Mouse (Mus musculus) cerebellum, adult (tissue): ENCODE measurements around the gene Nphp4.

Source experiments
- ATAC-seq: cut with Nextera tagmentation; 2 replicates; pipeline ENCODE4 v1.9.2; 2017; ENCODE audit warnings: mild to moderate bottlenecking, moderate library complexity, mixed read lengths; ENCODE audit not compliant: insufficient number of reproducible peaks, low FRiP score, low TSS enrichment

Nphp4 gene

GRCm38 (mm10) chr4:152476427-152477023 lies at the start of gene Nphp4:
Nphp4 (plus strand) TSS chr4:152476706.
- ATAC-seq: no peak

- no peak for ATAC-seq
Observed at GRCm38 (mm10) chr4:152428259-152428658, 48.2 kb upstream of the Nphp4 start.

GRCm38 (mm10) chr4:152432308-152432707 lies 44.2 kb upstream of the Nphp4 start:
- no peak for ATAC-seq

GRCm38 (mm10) chr4:152434836-152435235 lies 41.7 kb upstream of the Nphp4 start:
- ATAC-seq: peak; percentile 75

GRCm38 (mm10) chr4:152435255-152435654 lies 41.3 kb upstream of the Nphp4 start:
- peak; percentile 47; the same call in 1 of the 2 replicates for ATAC-seq

GRCm38 (mm10) chr4:152440882-152441281 lies 35.6 kb upstream of the Nphp4 start:
- ATAC-seq: no peak

GRCm38 (mm10) chr4:152441536-152441935 lies 35.0 kb upstream of the Nphp4 start:
- no peak for ATAC-seq

- ATAC-seq: no peak
Observed at GRCm38 (mm10) chr4:152446178-152446577, 30.3 kb upstream of the Nphp4 start.

- no peak for ATAC-seq
Observed at GRCm38 (mm10) chr4:152447731-152448665, 28.5 kb upstream of the Nphp4 start.

- no peak for ATAC-seq
Observed at GRCm38 (mm10) chr4:152448666-152449018, 27.9 kb upstream of the Nphp4 start.

- no peak for ATAC-seq
Observed at GRCm38 (mm10) chr4:152451371-152451770, 25.1 kb upstream of the Nphp4 start.

- 0 out of 2 replicates have a peak, but pooled peaks have one; percentile 18 for ATAC-seq
Observed at GRCm38 (mm10) chr4:152453079-152453478, 23.4 kb upstream of the Nphp4 start.

GRCm38 (mm10) chr4:152454153-152454552 lies 22.4 kb upstream of the Nphp4 start:
- no peak for ATAC-seq

- ATAC-seq: no peak
Observed at GRCm38 (mm10) chr4:152456609-152457008, 19.9 kb upstream of the Nphp4 start.

GRCm38 (mm10) chr4:152457673-152458072 lies 18.8 kb upstream of the Nphp4 start:
- ATAC-seq: no peak

GRCm38 (mm10) chr4:152462516-152462915 lies 14.0 kb upstream of the Nphp4 start:
- ATAC-seq: no peak

GRCm38 (mm10) chr4:152463147-152463546 lies 13.4 kb upstream of the Nphp4 start:
- ATAC-seq: no peak

GRCm38 (mm10) chr4:152465116-152465515 lies 11.4 kb upstream of the Nphp4 start:
- ATAC-seq: no peak

- no peak for ATAC-seq
Observed at GRCm38 (mm10) chr4:152466601-152467000, 9.9 kb upstream of the Nphp4 start.

GRCm38 (mm10) chr4:152467951-152468350 lies 8.6 kb upstream of the Nphp4 start:
- ATAC-seq: no peak

- no peak for ATAC-seq
Observed at GRCm38 (mm10) chr4:152475941-152476340, 565 bp upstream of the Nphp4 start.

- ATAC-seq: no peak
Observed at GRCm38 (mm10) chr4:152477106-152477465, 580 bp downstream of the Nphp4 start.
